Mouse (Mus musculus) liver, embryonic 13.5 days (tissue): ENCODE results near the gene Cpsf6. TPM values are rescaled to one million over a fixed set of nuclear protein-coding genes. Genes with fewer than 3 reads are reported as not detected.

Experiments
- ATAC-seq: fragments of 200-750 bp; cut with Nextera tagmentation; 2 replicates; pipeline ENCODE4 v1.8.0; 2017; ENCODE audit warnings: low read depth, mild to moderate bottlenecking, moderate number of reproducible peaks, moderate library complexity
- DNase-seq: peaks from one replicate; pipeline ENCODE4 v3.0.0; 2022
- H3K27ac ChIP-seq: fragments of 300-500 bp; sonication (generic); 2 replicates; pipeline ENCODE4 v1.5.1; 2015; ENCODE audit warnings: moderate library complexity, mild to moderate bottlenecking, inconsistent platforms
- H3K27me3 ChIP-seq: fragments of 300-500 bp; sonication (generic); 2 replicates; pipeline ENCODE4 v1.6.1; 2015; ENCODE audit warnings: mild to moderate bottlenecking, inconsistent platforms
- H3K36me3 ChIP-seq: fragments of 300-500 bp; sonication (generic); 2 replicates; pipeline ENCODE4 v1.6.1; 2015; ENCODE audit warnings: mild to moderate bottlenecking, inconsistent platforms
- H3K4me1 ChIP-seq: fragments of 300-500 bp; sonication (generic); replicated peaks from 2 replicates; pipeline ENCODE4 v1.6.1; 2015; ENCODE audit warnings: inconsistent platforms
- H3K4me2 ChIP-seq: fragments of 300-500 bp; sonication (generic); 2 replicates; pipeline ENCODE4 v1.6.1; 2015; ENCODE audit warnings: inconsistent platforms, mild to moderate bottlenecking, moderate library complexity
- H3K4me3 ChIP-seq: fragments of 300-500 bp; sonication (generic); replicated peaks from 2 replicates; pipeline ENCODE4 v1.5.1; 2015; ENCODE audit warnings: mild to moderate bottlenecking, inconsistent platforms
- H3K9ac ChIP-seq: fragments of 300-500 bp; sonication (generic); 2 replicates; pipeline ENCODE4 v1.6.1; 2015; ENCODE audit warnings: mild to moderate bottlenecking, inconsistent platforms
- H3K9me3 ChIP-seq: fragments of 300-500 bp; sonication (generic); replicated peaks from 2 replicates; pipeline ENCODE4 v1.6.1; 2016; ENCODE audit warnings: inconsistent platforms
- WGBS: fragments of 180-500 bp; shearing (Covaris S2); methylation state at CpG from one replicate; pipeline ENCODE4 v1.1.7; 2015; ENCODE audit not compliant: insufficient replicate concordance; 5-methylcytosine and 5-hydroxymethylcytosine counted together
- polyA plus RNA-seq: library from polyadenylated mRNA; unstranded; fragments of >200 nt; fragmentation: Nextera tagmentation; extraction: Ambion mirVana; gene quantifications from 2 replicates; pipeline ENCODE4 v1.2.1, GENCODE M21; 2015

The Cpsf6 gene
- polyA plus RNA-seq, 1 experiment from 2014 or later = 69.2 TPM

GRCm38 (mm10) chr10:117380721-117381570 lies 1.1 kb upstream of the Cpsf6 start:
- DNase-seq = no peak
- no peak for ATAC-seq
- no peaks in the 10 kb centered on the region for H3K36me3 ChIP-seq
- peaks cover 11% of the 10 kb centered on the region for H3K4me1 ChIP-seq
- no peak overlapping the region for H3K9ac ChIP-seq
- H3K4me2 ChIP-seq = no peak overlapping the region
- H3K9me3 ChIP-seq = no peaks in the 10 kb centered on the region
- H3K4me3 ChIP-seq = no peak overlapping the region
- no peak overlapping the region for H3K27ac ChIP-seq
- 92% methylated on average over 4 of the region's 4 CpGs for WGBS
- H3K27me3 ChIP-seq = no peaks in the 10 kb centered on the region

GRCm38 (mm10) chr10:117379441-117379840 lies 374 bp downstream of the Cpsf6 start:
- Histone ChIP-seq H3K9ac (no peak overlapping the region), H3K4me3 (no peak overlapping the region), H3K4me1 (peaks cover 20% of the 10 kb centered on the region), H3K4me2 (no peak overlapping the region), H3K36me3 (no peaks in the 10 kb centered on the region), H3K9me3 (no peaks in the 10 kb centered on the region), H3K27me3 (no peaks in the 10 kb centered on the region), H3K27ac (no peak overlapping the region)
- no peak for DNase-seq
- ATAC-seq = no peak
- WGBS = 83% methylated on average over 2 of the region's 2 CpGs

GRCm38 (mm10) chr10:117378642-117379041 lies 1.2 kb downstream of the Cpsf6 start:
- Histone ChIP-seq H3K27me3 (no peaks in the 10 kb centered on the region), H3K36me3 (no peaks in the 10 kb centered on the region), H3K27ac (no peak overlapping the region), H3K9ac (no peak overlapping the region), H3K4me3 (no peak overlapping the region), H3K9me3 (no peaks in the 10 kb centered on the region), H3K4me2 (no peak overlapping the region), H3K4me1 (peaks cover 26% of the 10 kb centered on the region)
- 76% methylated on average over 3 of the region's 3 CpGs for WGBS
- DNase-seq (no peak), ATAC-seq (no peak)

GRCm38 (mm10) chr10:117378291-117378555 lies 1.6 kb downstream of the Cpsf6 start:
- H3K4me3 ChIP-seq = no peak overlapping the region
- no peak overlapping the region for H3K4me2 ChIP-seq
- H3K27me3 ChIP-seq = no peaks in the 10 kb centered on the region
- ATAC-seq (no peak), DNase-seq (no peak)
- peaks cover 30% of the 10 kb centered on the region for H3K4me1 ChIP-seq
- H3K9ac ChIP-seq = no peak overlapping the region
- no peak overlapping the region for H3K27ac ChIP-seq
- no peaks in the 10 kb centered on the region for H3K9me3 ChIP-seq
- no peaks in the 10 kb centered on the region for H3K36me3 ChIP-seq
- WGBS = 88% methylated on average over 11 of the region's 11 CpGs

- H3K27ac ChIP-seq = peak overlapping the region; percentile 43; the same call in 1 of the 2 replicates
- no peak for ATAC-seq
- H3K36me3 ChIP-seq = no peaks in the 10 kb centered on the region
- H3K4me3 ChIP-seq = peak overlapping the region; percentile 98
- H3K4me1 ChIP-seq = peaks cover 35% of the 10 kb centered on the region
- DNase-seq = no peak
- 29% methylated on average over 16 of the region's 16 CpGs for WGBS
- no peaks in the 10 kb centered on the region for H3K27me3 ChIP-seq
- H3K4me2 ChIP-seq = peak overlapping the region; percentile 85
- H3K9ac ChIP-seq = peak overlapping the region; percentile 97
- H3K9me3 ChIP-seq = no peaks in the 10 kb centered on the region
Observed at GRCm38 (mm10) chr10:117377431-117378290, 2.2 kb downstream of the Cpsf6 start.

- H3K36me3 ChIP-seq = no peaks in the 10 kb centered on the region
- peak overlapping the region; percentile 89 for H3K27ac ChIP-seq
- H3K4me1 ChIP-seq = peaks cover 37% of the 10 kb centered on the region
- H3K9ac ChIP-seq = peak overlapping the region; percentile 97
- H3K4me2 ChIP-seq = peak overlapping the region; percentile 85
- no peaks in the 10 kb centered on the region for H3K9me3 ChIP-seq
- peak; percentile 94 for ATAC-seq
- H3K27me3 ChIP-seq = no peaks in the 10 kb centered on the region
- H3K4me3 ChIP-seq = peak overlapping the region; percentile 98
- under 1% methylated on average over 85 of the region's 86 CpGs for WGBS
- DNase-seq = peak; percentile 91
Observed at GRCm38 (mm10) chr10:117376580-117377189, 3.1 kb downstream of the Cpsf6 start.

GRCm38 (mm10) chr10:117375841-117376579 lies 3.8 kb downstream of the Cpsf6 start:
- Histone ChIP-seq H3K9me3 (no peaks in the 10 kb centered on the region), H3K27ac (peak overlapping the region; percentile 89), H3K9ac (peak overlapping the region; percentile 97), H3K4me1 (peaks cover 37% of the 10 kb centered on the region), H3K36me3 (no peaks in the 10 kb centered on the region), H3K4me3 (peak overlapping the region; percentile 98), H3K27me3 (no peaks in the 10 kb centered on the region), H3K4me2 (peak overlapping the region; percentile 85)
- ATAC-seq (peak; percentile 75), DNase-seq (peak; percentile 31)
- WGBS = under 1% methylated on average over 71 of the region's 74 CpGs

GRCm38 (mm10) chr10:117375163-117375562 lies 4.7 kb downstream of the Cpsf6 start:
- H3K36me3 ChIP-seq = no peaks in the 10 kb centered on the region
- H3K27ac ChIP-seq = peak overlapping the region; percentile 89; the same call in 1 of the 2 replicates
- no peaks in the 10 kb centered on the region for H3K9me3 ChIP-seq
- H3K4me2 ChIP-seq = peak overlapping the region; percentile 85
- DNase-seq (no peak), ATAC-seq (no peak)
- H3K4me1 ChIP-seq = peaks cover 37% of the 10 kb centered on the region
- 7% methylated on average over 10 of the region's 10 CpGs for WGBS
- H3K9ac ChIP-seq = peak overlapping the region; percentile 97
- peak overlapping the region; percentile 98 for H3K4me3 ChIP-seq
- H3K27me3 ChIP-seq = no peaks in the 10 kb centered on the region

GRCm38 (mm10) chr10:117363106-117363505 lies 16.7 kb downstream of the Cpsf6 start:
- no peak overlapping the region for H3K27ac ChIP-seq
- H3K27me3 ChIP-seq = no peaks in the 10 kb centered on the region
- no peaks in the 10 kb centered on the region for H3K9me3 ChIP-seq
- DNase-seq = peak; percentile 53
- peaks cover 78% of the 10 kb centered on the region for H3K36me3 ChIP-seq
- H3K4me2 ChIP-seq = no peak overlapping the region
- H3K4me3 ChIP-seq = no peak overlapping the region
- no peak for ATAC-seq
- H3K4me1 ChIP-seq = no peaks in the 10 kb centered on the region
- no peak overlapping the region for H3K9ac ChIP-seq
- WGBS = 37% methylated on average over 3 of the region's 3 CpGs

- no peak overlapping the region for H3K27ac ChIP-seq
- H3K27me3 ChIP-seq = no peaks in the 10 kb centered on the region
- no peak for DNase-seq
- H3K4me3 ChIP-seq = no peak overlapping the region
- H3K4me1 ChIP-seq = no peaks in the 10 kb centered on the region
- H3K9me3 ChIP-seq = no peaks in the 10 kb centered on the region
- 88% methylated on average over 11 of the region's 11 CpGs for WGBS
- no peak overlapping the region for H3K4me2 ChIP-seq
- ATAC-seq = no peak
- peaks cover 72% of the 10 kb centered on the region for H3K36me3 ChIP-seq
- H3K9ac ChIP-seq = no peak overlapping the region
Observed at GRCm38 (mm10) chr10:117358891-117359290, 20.9 kb downstream of the Cpsf6 start.

- H3K4me2 ChIP-seq = no peak overlapping the region
- H3K27ac ChIP-seq = no peak overlapping the region
- no peak overlapping the region for H3K4me3 ChIP-seq
- 78% methylated on average over 4 of the region's 4 CpGs for WGBS
- ATAC-seq (no peak), DNase-seq (no peak)
- H3K27me3 ChIP-seq = no peaks in the 10 kb centered on the region
- no peaks in the 10 kb centered on the region for H3K4me1 ChIP-seq
- H3K9ac ChIP-seq = no peak overlapping the region
- no peaks in the 10 kb centered on the region for H3K36me3 ChIP-seq
- no peaks in the 10 kb centered on the region for H3K9me3 ChIP-seq
Observed at GRCm38 (mm10) chr10:117343000-117343399, 36.8 kb downstream of the Cpsf6 start.
